Mouse (Mus musculus) kidney, embryonic 16.5 days (tissue): ENCODE results near the gene Mrpl23. TPM values are rescaled to one million over a fixed set of nuclear protein-coding genes. Genes with fewer than 3 reads are reported as not detected.

ENCODE experiments used
- ATAC-seq: fragments of 200-750 bp; cut with Nextera tagmentation; 2 replicates; pipeline ENCODE4 v1.8.0; 2017; ENCODE audit warnings: moderate TSS enrichment; ENCODE audit not compliant: low FRiP score, low TSS enrichment
- H3K27ac ChIP-seq: fragments of 300-500 bp; sonication (generic); 2 replicates; pipeline ENCODE4 v1.5.1; 2014; ENCODE audit warnings: low read length
- H3K27me3 ChIP-seq: fragments of 300-500 bp; sonication (generic); 2 replicates; pipeline ENCODE4 v1.6.1; 2014; ENCODE audit warnings: low read length, control low read depth, mixed read lengths; ENCODE audit not compliant: insufficient read depth
- H3K36me3 ChIP-seq: fragments of 300-500 bp; sonication (generic); 2 replicates; pipeline ENCODE4 v1.6.1; 2014; ENCODE audit warnings: low read length, control low read depth, mixed read lengths; ENCODE audit not compliant: insufficient read depth
- H3K4me1 ChIP-seq: fragments of 300-500 bp; sonication (generic); 2 replicates; pipeline ENCODE4 v1.6.1; 2014; ENCODE audit warnings: low read length, control low read depth, mixed read lengths; ENCODE audit not compliant: insufficient read depth
- H3K4me2 ChIP-seq: fragments of 300-500 bp; sonication (generic); replicated peaks from 2 replicates; pipeline ENCODE4 v1.6.1; 2014; ENCODE audit warnings: low read depth, low read length
- H3K4me3 ChIP-seq: fragments of 300-500 bp; sonication (generic); 2 replicates; pipeline ENCODE4 v1.5.1; 2014; ENCODE audit warnings: mild to moderate bottlenecking, low read length
- H3K9ac ChIP-seq: fragments of 300-500 bp; sonication (generic); replicated peaks from 2 replicates; pipeline ENCODE4 v1.6.1; 2014; ENCODE audit warnings: low read length
- H3K9me3 ChIP-seq: fragments of 300-500 bp; sonication (generic); 2 replicates; pipeline ENCODE4 v1.6.1; 2016; ENCODE audit warnings: low read length, control low read depth
- WGBS: fragments of 180-500 bp; shearing (Covaris S2); extraction: QIAGEN DNeasy Blood & Tissue Kit; methylation state at CpG from one replicate; pipeline ENCODE4 v1.1.7; 2014; 5-methylcytosine and 5-hydroxymethylcytosine counted together
- polyA plus RNA-seq: library from polyadenylated mRNA; unstranded; fragments of >200 nt; fragmentation: Nextera tagmentation; extraction: Ambion mirVana; gene quantifications from 2 replicates; pipeline ENCODE4 v1.2.1, GENCODE M21; 2015

Mrpl23 gene
- 24.4 and 24.6 TPM in 2 replicates for polyA plus RNA-seq

DNA sequence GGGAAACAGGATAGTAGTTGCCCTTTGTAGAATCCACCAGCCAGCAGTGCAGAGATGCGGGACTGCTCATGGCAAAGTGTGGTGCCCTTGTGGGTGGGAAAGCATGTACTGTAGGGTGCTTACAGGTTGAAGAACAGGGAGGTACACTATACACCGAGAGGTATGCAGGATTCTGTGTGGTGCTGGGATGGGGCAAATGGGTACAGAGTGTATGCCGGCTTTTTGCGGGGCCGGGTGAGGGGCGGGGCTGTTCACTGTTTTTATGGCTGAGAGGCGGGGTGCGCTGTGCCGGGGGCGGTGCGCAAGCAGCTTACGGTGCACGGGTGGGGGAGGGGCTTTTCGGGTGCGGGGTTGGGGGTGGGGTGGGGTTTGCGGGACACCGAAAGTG lies at the start of gene Mrpl23:
Gene Mrpl23 (plus strand): TSS at position 16 of the 388 bp plus-strand sequence.
- no peaks in the 10 kb centered on the region for H3K27me3 ChIP-seq
- peaks cover 44% of the 10 kb centered on the region for H3K4me1 ChIP-seq
- H3K4me3 ChIP-seq = peak within 1 kb of the TSS; percentile 73
- no peaks in the 10 kb centered on the region for H3K9me3 ChIP-seq
- peak within 1 kb of the TSS; percentile 94 for H3K9ac ChIP-seq
- peak within 1 kb of the TSS; percentile 97 for H3K27ac ChIP-seq
- H3K4me2 ChIP-seq = peak within 1 kb of the TSS; percentile 81
- H3K36me3 ChIP-seq = peaks cover 4% of the 10 kb centered on the region; the same call in 1 of the 2 replicates
- ATAC-seq = peak; percentile 53
- WGBS = 4% methylated on average over 17 of the region's 17 CpGs

DNA sequence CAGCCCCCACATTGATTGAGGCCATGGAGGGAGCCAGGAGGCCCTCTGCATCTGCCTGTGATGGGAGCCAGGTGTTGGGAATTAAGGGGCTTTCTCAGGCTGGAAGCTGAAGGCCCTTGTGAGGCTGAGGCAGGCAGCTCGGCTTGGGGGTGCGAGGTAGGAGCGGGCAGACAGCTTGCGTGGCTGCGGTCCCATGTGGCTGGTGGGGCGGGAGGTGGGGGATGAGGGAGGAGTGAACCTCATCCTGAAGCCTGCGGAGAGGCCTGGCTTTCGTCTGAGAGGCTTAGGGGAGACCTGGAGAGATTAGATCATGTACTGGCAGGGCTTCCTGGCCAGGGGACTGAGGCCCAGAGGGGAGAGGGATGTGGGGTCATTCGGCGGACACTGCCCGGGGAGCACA lies 49.4 kb upstream of the Mrpl23 start:
- 48% methylated on average over 11 of the region's 11 CpGs for WGBS
- Histone ChIP-seq H3K4me2 (no peak overlapping the region), H3K9ac (peak overlapping the region; percentile 39; the same call in 1 of the 2 replicates)

DNA sequence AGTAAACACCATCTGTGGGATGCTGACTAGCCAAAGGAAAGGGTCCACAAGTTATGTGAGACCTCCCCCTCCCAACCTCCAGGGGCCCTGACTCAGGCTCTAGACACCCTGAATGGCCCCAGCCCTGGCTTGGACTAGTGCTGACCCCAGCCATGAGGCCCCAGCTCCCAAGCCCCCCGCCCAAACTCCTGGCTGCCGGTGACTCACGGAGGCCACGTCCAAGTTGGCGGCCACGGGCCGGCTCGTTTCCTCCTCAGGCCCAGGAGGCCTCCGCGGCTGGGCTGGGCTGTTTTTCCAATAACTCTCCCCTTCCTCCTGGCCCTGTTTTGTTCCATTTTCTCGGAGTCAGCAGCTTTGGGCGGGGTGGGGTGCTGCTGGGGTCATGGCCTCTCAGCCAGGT lies 47.7 kb upstream of the Mrpl23 start:
- no peak overlapping the region for H3K9ac ChIP-seq
- H3K27ac ChIP-seq = no peak overlapping the region; the same call in 1 of the 2 replicates
- no peaks in the 10 kb centered on the region for H3K9me3 ChIP-seq
- peaks cover 36% of the 10 kb centered on the region; the same call in 1 of the 2 replicates for H3K36me3 ChIP-seq
- H3K4me2 ChIP-seq = no peak overlapping the region
- ATAC-seq = no peak
- H3K4me3 ChIP-seq = no peak overlapping the region
- WGBS = 51% methylated on average over 12 of the region's 12 CpGs
- peaks cover 42% of the 10 kb centered on the region for H3K4me1 ChIP-seq
- no peaks in the 10 kb centered on the region for H3K27me3 ChIP-seq

More for the DNA sequence above, 49.4 kb upstream of the Mrpl23 start:
- Histone ChIP-seq H3K27ac (peak overlapping the region; percentile 94), H3K9me3 (no peaks in the 10 kb centered on the region), H3K27me3 (no peaks in the 10 kb centered on the region), H3K4me3 (no peak overlapping the region), H3K36me3 (peaks cover 24% of the 10 kb centered on the region; the same call in 1 of the 2 replicates), H3K4me1 (peaks cover 42% of the 10 kb centered on the region)
- no peak for ATAC-seq

DNA sequence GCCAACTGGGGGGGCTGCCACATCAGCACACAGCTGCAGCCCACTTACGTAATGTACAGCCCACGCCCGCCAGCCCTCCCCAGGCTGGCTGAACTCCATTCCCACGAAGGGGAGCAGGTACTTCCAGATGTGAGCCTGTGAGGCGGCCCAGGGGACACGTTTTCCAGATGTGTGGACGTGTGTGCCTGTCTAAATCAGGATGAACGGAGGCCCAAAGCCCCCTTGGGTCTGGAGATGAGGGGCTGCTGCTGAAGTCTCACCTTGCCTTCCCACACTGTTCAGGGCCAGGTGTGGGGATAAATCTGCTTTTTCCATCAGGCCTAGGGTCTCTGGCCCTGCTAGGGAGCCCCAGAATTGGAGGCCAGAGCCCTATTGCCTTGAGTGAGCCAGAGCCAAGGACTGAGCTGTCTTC lies 45.7 kb upstream of the Mrpl23 start:
- Histone ChIP-seq H3K27me3 (no peaks in the 10 kb centered on the region), H3K4me3 (no peak overlapping the region), H3K4me1 (peaks cover 30% of the 10 kb centered on the region), H3K36me3 (peaks cover 49% of the 10 kb centered on the region), H3K9me3 (no peaks in the 10 kb centered on the region), H3K4me2 (no peak overlapping the region), H3K27ac (peak overlapping the region; percentile 56), H3K9ac (peak overlapping the region; percentile 23)
- 64% methylated on average over 8 of the region's 8 CpGs for WGBS
- no peak for ATAC-seq

DNA sequence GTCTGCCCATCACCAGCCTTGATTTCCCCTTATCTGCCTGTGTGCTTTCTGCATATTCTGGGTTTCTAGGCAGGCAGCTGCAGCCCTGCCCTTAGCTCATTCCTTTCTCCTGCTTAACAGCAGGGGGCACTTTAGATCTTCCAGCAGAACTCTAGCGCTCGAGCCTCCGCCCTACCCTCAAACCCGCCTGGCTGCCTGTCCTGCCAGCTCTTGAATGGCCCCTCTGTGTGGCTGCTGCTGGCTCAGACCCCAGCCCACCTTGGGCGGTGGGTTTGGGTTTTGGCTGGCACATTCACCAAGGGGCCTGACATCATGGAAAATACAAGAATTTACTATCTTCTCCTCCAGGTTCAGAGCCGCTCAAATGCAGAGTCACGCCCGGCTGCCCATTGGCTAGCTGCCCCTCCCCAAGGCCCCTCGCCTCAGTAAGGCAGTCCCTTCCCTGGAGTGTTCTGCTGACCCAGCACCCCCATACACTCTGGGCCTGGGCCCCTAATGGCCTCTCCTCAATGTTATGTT lies 45.1 kb upstream of the Mrpl23 start:
- 20% methylated on average over 9 of the region's 9 CpGs for WGBS
- H3K27me3 ChIP-seq = no peaks in the 10 kb centered on the region
- no peaks in the 10 kb centered on the region for H3K9me3 ChIP-seq
- H3K4me1 ChIP-seq = peaks cover 24% of the 10 kb centered on the region
- peak; percentile 63 for ATAC-seq
- H3K4me3 ChIP-seq = no peak overlapping the region
- peak overlapping the region; percentile 56 for H3K27ac ChIP-seq
- H3K9ac ChIP-seq = peak overlapping the region; percentile 54
- H3K4me2 ChIP-seq = peak overlapping the region; percentile 36
- peaks cover 55% of the 10 kb centered on the region for H3K36me3 ChIP-seq

DNA sequence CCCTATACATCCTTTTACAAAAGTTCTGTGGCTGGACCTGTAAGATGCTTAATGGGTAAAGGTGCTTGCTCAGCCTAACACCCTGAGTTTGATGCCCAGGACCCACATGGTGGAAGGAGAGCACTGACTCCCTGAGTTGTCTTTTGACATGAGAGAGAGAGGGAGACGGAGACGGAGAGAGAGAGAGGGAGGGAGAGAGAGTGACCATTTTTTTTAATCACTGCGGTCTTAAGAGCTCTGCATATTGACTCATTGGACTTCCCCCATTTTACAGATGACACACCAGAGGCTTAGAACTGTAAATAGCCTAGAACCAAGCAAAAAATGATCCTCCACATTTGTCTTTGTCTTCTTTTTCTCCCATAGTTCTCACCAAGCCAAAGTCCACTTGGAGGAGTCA lies 44.4 kb upstream of the Mrpl23 start:
- H3K4me1 ChIP-seq = peaks cover 17% of the 10 kb centered on the region
- ATAC-seq = no peak
- WGBS = 83% methylated on average over 3 of the region's 3 CpGs

DNA sequence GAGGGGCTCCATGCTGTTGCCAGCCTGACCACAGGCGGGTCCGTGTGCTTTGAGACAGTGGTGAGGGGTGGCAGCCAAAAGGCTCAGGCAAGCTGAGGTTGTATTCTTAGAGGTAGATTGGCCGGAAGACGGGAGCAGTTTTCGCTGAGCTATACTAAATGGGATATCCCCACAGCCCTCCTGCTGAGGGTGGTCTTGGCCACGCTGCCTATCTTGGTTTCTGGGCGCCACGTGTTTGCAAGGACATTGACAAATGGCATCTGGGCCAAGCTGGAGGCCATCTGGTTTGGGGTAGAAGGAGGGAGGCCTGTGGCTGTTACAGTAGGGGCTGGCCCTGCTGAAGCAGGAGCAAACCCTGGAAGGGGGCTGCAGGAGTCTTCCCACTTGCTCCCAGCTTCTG lies 39.0 kb upstream of the Mrpl23 start:
- Histone ChIP-seq H3K27ac (0 out of 2 replicates have a peak overlapping the region, but pooled peaks have one; percentile 2), H3K36me3 (peaks cover 44% of the 10 kb centered on the region)

More for the DNA sequence above, 44.4 kb upstream of the Mrpl23 start:
- H3K9ac ChIP-seq = no peak overlapping the region; the same call in 1 of the 2 replicates
- H3K27ac ChIP-seq = peak overlapping the region; percentile 56; the same call in 1 of the 2 replicates
- H3K27me3 ChIP-seq = no peaks in the 10 kb centered on the region
- H3K4me2 ChIP-seq = no peak overlapping the region
- H3K9me3 ChIP-seq = no peaks in the 10 kb centered on the region
- H3K4me3 ChIP-seq = no peak overlapping the region
- H3K36me3 ChIP-seq = peaks cover 55% of the 10 kb centered on the region

DNA sequence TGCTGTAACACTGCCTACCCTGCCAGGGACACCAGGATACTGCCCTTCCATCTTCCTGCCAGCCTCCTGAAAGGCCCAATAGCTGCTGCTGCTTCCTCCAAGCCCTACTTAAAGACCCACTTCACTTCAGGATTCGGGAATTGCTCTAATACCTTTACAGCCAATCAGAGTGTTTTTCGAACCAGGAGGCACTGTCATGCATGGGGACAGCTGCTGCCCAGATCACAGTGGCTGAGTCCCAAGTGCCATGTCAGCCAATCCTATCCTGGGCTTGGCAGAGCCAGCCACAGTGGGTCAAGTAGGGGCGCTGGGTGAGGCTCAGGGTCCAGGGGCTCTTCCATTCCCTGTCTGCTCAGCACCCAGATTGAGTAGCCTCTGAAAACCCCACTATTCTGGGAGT lies 36.3 kb upstream of the Mrpl23 start:
- H3K4me1 ChIP-seq = peaks cover 13% of the 10 kb centered on the region
- H3K9me3 ChIP-seq = no peaks in the 10 kb centered on the region
- H3K9ac ChIP-seq = no peak overlapping the region
- H3K4me3 ChIP-seq = no peak overlapping the region
- no peak overlapping the region for H3K4me2 ChIP-seq
- 79% methylated on average over 3 of the region's 3 CpGs for WGBS
- H3K27me3 ChIP-seq = no peaks in the 10 kb centered on the region
- H3K36me3 ChIP-seq = peaks cover 23% of the 10 kb centered on the region
- no peak overlapping the region for H3K27ac ChIP-seq
- no peak for ATAC-seq

More for the DNA sequence above, 39.0 kb upstream of the Mrpl23 start:
- 70% methylated on average over 8 of the region's 8 CpGs for WGBS
- no peak for ATAC-seq
- H3K9me3 ChIP-seq = no peaks in the 10 kb centered on the region
- no peaks in the 10 kb centered on the region for H3K27me3 ChIP-seq
- H3K4me3 ChIP-seq = no peak overlapping the region
- no peak overlapping the region for H3K4me2 ChIP-seq
- H3K9ac ChIP-seq = no peak overlapping the region
- H3K4me1 ChIP-seq = no peaks in the 10 kb centered on the region

DNA sequence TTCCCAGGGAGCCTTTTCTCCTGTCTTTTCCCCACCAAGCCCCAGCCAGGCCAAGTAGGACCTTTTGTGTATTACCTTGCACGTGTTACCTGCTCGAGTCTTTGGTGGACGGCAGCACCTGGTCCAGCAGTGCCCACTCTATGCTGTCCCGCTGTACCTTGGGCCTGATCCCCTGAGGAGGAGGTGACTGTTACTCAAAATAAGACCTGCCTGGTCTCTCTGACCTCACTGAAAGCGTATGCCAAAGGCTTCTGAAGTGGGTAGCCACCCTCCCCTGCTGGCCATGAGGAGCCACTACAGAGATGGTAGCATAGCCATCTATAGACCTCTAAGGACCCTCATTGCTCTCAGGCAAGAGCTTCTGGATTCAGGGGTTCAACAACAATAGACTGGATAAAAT lies 35.7 kb upstream of the Mrpl23 start:
- no peak for ATAC-seq
- no peaks in the 10 kb centered on the region for H3K9me3 ChIP-seq
- H3K27me3 ChIP-seq = no peaks in the 10 kb centered on the region
- WGBS = 86% methylated on average over 5 of the region's 5 CpGs
- H3K4me1 ChIP-seq = peaks cover 13% of the 10 kb centered on the region
- H3K27ac ChIP-seq = no peak overlapping the region
- peaks cover 20% of the 10 kb centered on the region for H3K36me3 ChIP-seq
- H3K4me2 ChIP-seq = no peak overlapping the region
- no peak overlapping the region for H3K4me3 ChIP-seq
- H3K9ac ChIP-seq = no peak overlapping the region

DNA sequence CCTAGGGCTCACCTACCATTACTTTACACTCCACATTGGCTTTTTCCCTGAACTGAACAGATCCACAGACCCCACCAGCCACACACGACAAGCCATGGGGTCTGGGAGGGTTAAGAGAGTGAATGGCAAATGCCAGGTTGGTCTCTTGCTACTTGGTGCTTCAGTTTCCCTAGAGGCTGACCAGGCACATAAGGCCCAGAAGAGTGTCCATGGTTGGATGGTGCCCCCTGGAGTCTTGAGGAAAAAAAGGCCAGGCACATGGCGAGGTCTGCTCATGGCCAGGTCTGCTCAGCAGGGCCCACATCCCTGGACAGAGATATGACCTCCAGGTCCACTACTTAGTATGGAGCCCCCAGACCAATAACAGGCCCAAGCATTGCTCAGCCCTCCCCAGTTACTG lies 34.7 kb upstream of the Mrpl23 start:
- no peak overlapping the region for H3K4me3 ChIP-seq
- H3K9me3 ChIP-seq = no peaks in the 10 kb centered on the region
- H3K4me1 ChIP-seq = peaks cover 13% of the 10 kb centered on the region
- H3K4me2 ChIP-seq = no peak overlapping the region
- ATAC-seq = no peak
- 93% methylated on average over 2 of the region's 2 CpGs for WGBS
- H3K27ac ChIP-seq = no peak overlapping the region
- H3K27me3 ChIP-seq = no peaks in the 10 kb centered on the region
- no peak overlapping the region for H3K9ac ChIP-seq
- peaks cover 16% of the 10 kb centered on the region; the same call in 1 of the 2 replicates for H3K36me3 ChIP-seq
